Mouse (Mus musculus): Measurements from ENCODE around the gene Acsbg1.
"Not testable (repeated sequence)": the region's sequence is repeated elsewhere in the genome, so short reads cannot be mapped to it uniquely, and the experiment has no call there.

Acsbg1 gene

DNA sequence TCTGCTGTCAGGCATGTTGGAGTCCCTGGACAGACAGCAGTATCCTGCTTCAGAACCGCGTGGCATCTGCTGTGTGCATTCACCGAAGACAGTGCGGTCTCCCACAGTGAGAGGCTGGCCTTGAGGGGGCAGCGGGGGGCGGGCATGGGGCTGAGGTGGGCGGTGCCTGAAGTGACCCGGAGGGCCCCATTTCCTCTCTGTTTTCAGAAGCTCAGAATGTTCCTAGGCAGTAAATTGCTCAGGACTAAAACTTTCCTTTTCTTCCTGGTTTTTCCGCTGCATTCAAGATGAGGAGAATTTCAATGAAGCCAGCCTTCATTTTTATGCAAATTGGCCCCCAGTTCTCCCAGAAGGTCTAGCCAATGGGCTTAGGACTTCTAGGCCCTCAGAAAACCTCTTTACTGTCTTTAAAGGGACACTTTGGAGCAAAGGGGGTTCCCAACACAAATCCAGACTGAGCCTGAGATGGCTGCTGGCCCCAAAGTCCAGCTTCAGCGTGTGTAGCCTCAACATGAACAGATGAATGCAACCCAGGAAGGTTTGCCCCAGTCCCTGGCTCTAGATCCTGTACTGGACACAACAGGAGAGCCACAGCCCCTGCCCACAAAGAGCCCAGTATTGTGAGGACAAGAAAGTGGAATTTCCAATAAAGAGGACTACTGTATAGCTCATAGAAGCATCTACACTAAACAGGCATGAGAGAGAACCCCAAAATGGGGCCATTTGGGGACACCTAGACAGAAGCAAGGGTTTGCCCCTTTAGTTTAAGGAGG, at the start of gene Acsbg1:
Gene Acsbg1 (minus strand): TSS at position 266 of the 773 bp plus-strand sequence.
- no peak for DNase-seq

DNA sequence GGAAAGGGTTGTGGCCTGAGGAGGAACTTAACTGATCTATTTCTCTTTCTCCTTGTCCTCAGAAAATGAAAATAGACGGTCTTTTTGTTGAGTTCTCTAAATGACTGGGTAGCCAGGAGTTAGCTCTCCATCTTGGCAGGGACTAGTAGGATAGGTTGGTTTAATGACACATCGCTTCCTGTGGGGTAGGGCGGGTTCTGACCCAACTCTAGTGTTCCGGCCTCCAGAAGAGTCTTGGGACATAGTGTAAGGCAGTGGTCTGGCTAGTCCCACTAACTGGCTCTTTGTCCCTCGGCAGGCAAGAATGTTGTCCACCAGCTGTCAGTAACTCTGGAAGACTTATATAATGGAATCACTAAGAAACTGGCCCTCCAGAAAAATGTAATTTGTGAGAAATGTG, 46.4 kb upstream of the Acsbg1 start:
- DNase-seq, result no peak

GRCm38 (mm10) chr9:54707288-54707999, 45.8 kb upstream of the Acsbg1 start:
- DNase-seq, result no peak

- no peak for DNase-seq
These were observed 43.9 kb upstream of the Acsbg1 start for GRCm38 (mm10) chr9:54705561-54705960.

GRCm38 (mm10) chr9:54704361-54704760, 42.7 kb upstream of the Acsbg1 start:
- no peak for DNase-seq

DNA sequence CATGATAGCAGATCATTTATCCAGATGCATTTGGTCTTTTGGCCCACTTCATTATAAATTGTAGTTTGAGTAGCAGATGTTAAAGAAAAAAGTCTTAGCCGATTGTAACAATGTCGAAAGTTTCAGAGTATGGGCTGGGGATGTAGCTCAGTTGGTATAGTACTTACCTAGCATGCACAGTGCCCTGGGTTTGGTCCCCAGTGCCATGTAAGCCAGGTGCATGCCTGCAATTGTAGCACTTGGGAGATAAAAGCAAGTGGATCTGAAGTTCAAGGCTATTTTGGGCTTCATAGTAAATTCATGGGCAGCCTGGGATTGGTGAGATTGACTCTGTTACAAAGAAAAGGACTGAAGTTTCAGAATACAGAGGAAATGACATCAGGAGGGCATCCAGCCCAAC, 40.9 kb upstream of the Acsbg1 start:
- DNase-seq, result no peak

DNA sequence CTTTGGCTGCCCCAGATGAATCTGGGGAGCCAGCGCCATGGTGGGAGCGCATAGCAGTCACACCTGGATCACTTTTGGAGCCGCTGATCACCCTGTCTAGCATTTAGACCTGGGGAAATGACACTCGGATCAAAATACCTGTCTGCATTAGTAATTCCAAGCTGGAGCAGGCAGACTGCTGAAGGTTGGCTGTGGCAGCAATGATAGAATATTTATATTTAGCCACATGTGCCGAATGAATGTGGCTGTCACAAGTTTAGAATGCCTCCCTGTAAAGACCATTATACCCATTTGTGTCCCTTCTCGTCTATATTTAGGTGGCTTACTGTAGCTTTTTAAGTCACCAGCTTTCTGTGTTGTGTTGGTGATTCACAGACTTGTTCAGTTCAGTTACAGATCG, 39.1 kb upstream of the Acsbg1 start:
- no peak for DNase-seq

DNA sequence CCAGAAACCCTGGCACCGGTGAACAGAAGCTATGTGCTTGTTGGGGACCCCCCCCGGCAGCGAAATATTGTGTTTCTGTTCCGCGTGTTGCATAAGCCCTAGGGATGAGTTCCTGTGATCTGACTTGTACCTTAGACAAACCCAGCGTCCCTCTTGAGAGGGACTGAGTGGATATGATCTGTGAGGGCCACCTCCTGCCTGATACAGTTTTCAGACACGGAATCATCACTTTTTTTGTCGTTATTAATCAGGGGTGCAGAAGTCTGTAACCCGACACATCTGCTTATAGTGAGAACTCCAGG, 38.5 kb upstream of the Acsbg1 start:
- no peak for DNase-seq

DNA sequence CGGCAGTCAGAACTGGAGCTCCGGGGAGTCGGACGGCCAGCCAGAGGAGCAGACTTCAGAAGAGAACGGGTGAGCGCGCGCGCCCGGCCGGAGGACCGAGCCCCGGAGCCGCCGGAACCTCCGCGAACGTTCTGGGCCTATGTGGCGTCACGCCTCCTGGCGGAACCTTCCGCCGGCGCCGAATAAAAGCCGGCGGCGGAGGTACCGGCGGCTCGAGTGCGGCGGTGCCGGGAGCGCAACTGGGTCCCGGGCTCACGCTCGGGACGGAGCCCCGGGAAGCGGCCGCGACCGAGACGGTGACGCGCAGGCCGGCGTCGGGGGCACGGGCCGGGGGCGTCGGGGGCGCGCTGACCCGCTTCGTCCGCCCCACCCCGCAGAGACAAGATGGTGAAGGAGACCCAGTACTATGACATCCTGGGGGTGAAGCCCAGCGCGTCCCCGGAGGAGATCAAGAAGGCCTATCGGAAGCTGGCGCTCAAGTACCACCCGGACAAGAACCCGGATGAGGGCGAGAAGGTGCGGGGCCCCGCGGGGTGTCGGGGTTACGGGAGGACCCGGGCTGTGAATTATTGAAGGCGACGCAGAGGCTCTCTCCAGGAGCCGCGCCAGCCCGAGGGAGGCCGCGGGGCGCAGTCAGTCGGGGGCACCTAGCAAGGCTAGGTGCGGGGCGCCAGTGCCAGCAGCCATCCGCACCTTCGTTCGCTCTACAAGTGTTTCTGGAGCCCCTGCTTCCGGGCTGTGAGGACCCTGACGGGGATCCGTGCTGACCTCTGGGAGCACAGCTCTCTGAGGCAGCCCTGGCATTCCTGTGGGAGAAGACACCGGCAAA, 37.9 kb upstream of the Acsbg1 start:
- peak; percentile 60 for DNase-seq

DNA sequence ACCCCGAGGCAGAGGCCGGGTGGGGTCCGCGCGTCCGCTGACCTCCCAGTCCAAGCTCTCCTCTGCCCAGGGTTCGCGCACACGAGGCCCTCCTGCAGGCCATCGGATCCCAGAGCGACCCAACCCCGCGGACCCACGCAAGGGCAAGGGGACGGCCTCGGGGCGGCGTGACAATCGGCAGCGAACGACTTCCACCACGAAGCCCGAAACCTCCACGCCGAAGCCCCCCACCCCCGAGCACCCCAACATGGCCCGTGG, 37.3 kb upstream of the Acsbg1 start:
- no peak for DNase-seq

DNA sequence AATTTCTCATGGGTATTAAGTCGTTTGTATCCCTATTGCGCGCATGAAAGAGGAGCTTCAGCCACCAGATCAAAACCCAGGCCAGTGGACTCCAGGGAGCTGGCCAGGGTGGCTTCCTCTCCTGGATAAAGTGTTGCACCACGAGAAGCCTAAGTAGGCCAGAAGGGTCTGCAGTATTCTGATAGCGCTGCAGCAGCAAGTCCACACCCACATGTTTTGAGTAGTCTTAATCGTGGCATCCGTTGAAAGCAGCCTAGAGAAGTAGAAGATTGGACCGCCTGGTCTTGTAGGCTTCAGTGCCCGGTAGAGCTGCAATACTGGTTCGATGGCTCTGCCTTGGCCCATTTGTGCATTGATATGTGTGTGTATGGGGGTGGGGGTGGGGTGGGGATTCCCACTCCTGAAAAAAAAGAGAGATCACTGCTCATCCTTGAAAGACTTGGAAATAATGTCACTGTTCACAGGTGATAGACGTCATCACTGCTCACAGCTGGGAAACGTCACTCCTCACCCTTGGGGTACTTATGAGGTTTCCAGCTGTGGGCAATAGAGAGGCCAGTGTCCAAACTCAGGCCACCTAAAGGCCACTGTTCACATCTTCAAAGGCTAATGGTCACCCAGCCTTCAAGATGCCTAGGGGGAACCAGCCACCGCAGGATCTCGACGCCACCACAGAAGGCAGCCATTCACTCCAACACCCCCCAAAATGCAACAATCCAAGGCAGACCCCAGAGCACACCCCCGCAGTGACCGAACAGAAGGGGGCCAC, 36.8 kb upstream of the Acsbg1 start, which contains the start of gene Dnaja4:
Gene Dnaja4 (plus strand): TSS at position 556 of the 769 bp plus-strand sequence.
- DNase-seq, result peak; percentile 5

DNA sequence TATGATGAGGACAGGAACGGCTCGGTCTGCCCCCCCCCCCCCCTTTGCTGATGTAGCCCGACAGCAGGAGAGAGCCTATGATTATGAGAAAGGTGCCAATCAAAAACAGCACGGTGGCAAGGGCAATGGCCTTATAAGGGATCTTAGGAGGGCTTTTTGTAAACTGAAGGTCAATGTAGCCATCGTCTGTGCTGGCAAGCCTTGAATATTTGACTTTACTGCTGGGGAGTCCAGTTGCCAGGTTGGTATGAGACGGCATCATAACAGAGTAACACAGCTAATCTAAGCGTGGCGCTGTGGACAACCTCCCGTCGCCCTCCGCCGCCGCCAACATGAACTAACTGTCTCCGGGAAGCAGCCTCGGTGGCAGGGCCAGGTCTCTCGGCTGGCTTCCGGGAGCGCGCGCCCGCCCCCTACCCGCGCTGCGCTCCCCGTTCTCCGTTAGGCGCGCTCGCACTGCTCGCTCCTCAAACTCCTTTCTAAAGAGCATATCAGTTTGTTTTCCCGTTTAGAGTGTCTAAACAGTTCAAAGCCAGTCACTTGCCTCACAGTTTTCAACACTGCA, 29.7 kb upstream of the Acsbg1 start:
- DNase-seq, result peak; percentile 68

- not testable (repeated sequence) for DNase-seq
These were observed 29.0 kb upstream of the Acsbg1 start for GRCm38 (mm10) chr9:54690697-54691096.

DNA sequence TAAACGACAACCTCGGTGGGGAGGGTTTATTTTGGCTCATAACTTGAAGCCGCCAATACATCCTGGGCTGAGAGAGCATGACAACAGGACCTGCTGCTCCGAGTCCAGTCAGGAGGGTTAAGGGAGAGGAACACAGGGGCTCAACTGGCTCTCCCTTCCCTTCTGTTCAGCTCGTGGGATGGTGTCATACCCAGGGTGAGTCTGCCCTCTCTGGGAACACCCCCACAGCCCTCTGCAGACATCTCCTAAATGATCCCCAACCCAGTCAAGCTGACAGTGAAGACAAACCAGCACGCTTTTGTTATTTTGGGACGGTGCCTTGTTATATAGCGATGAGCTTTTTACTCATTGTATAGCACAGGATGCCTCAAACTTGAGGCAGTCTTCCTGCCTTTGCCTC, 27.8 kb upstream of the Acsbg1 start:
- DNase-seq, result no peak

DNA sequence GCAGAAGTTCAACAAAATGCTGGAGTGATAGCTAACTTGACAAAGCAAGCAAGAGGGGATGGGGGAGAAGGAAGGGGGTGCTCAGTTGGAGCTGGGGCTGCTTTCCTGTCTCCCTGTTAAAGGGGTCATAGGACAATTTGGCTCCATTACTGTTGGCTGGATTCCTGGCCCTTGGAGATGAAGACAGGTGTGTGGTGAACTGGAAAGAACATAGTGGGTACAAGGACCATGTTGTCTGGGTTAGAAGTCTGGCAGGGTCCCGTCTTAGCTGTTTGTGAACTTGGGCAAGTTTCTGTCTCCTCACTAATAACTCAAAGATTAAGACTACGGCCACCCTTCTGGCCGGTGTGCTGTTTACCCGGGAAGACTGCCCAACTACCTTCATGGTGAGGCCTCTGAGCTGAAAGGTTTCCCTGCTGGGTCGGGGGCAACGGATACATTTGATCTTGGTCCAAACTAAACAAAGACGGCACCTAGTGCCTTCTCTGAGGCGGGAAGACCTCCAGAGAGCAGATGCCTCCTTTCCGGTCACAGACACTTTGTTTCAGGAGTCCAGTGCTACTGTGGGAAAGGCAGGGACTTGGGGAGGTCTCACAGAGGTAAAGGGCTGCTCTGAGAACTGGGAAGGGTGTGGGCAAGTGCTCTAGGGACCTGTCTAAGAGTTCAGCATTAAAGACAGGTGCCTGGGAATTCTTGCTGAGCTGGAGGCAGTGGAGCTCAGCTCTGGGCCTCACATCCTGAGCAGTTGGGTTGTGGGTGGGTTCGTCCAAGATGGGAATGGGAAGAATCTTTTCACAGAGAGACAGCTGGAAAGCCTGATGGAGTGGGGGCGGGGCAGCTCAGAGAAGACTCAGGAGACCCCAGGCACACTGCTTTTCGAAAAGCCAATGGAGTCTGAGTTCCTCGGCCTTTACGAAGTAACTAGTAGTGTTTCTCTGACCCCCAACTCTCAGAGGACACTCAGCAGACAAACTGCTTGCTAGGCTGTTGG, 25.9 kb upstream of the Acsbg1 start:
- DNase-seq, result no peak

DNA sequence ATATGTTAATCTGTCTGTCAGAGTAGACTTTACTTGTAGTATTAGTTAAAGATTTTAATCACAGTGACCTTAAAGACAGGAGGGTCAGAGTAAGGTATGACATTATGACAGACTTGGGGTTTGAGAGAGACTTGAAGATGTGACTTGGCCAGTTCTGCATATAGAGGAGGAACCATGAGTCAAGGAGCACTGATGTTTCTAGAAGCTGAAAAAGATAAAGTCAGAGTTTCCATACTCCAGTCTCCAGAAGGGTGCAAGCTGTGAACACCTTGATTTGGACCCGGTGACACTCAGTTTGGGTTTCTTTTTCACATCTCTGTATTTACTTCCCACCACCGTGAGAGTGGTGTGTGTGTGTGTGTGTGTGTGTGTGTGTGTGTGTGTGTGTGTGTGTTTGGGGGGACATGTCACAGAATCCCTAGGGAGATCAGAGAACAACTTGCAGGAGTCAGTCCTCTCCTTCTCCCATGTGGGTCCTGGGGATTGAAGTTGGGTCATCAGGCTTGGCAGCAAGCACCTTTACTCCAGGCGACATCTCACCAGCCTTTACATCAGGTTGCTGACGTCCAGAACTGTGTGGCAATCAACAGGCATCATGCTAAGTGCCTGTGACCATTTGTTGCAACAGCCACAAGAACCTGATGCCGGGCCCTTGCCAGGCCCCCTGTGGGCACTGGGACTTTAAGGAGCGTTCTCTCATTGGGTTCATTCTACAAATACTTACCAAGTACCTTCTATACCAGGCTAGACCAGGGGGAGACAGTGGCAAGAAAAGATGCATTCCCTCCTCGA, 22.3 kb upstream of the Acsbg1 start:
- DNase-seq, result no peak

DNA sequence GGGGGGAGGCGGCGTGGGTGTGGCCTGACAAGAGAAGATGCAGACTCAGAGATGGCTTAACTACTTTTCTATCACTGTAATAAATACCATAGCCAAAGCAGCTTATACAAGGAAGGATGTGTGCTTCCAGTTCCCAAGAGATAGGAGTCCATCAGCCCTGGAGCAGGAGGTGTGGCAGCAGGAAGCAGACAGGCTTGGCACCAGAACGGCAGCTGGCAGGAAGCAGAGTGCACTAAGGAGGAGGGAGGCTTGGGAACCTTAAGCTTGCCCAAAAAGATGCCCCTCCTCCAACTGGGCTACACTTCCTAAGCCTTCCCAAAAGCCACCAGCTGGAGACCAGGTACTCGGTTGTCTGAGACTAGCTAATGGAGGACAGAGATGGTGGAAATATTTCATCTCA, 21.2 kb upstream of the Acsbg1 start:
- DNase-seq, result no peak

GRCm38 (mm10) chr9:54676531-54676986, 14.9 kb upstream of the Acsbg1 start:
- peak; percentile 66 for DNase-seq

- no peak for DNase-seq
These were observed 12.2 kb upstream of the Acsbg1 start for GRCm38 (mm10) chr9:54673887-54674286.

GRCm38 (mm10) chr9:54671962-54672361, 10.3 kb upstream of the Acsbg1 start:
- no peak for DNase-seq

- DNase-seq, result no peak
These were observed 6.8 kb upstream of the Acsbg1 start for GRCm38 (mm10) chr9:54668455-54668854.

Data from thymus, postnatal 14 days (tissue).